Mouse (Mus musculus): Measurements from ENCODE around the gene Neto2. TPM values are rescaled to one million over a fixed set of nuclear protein-coding genes. Genes with fewer than 3 reads are reported as not detected.
"Not testable (repeated sequence)": the region's sequence is repeated elsewhere in the genome, so short reads cannot be mapped to it uniquely, and the experiment has no call there.

The Neto2 gene
- polyA plus RNA-seq, 1 experiment, result 0.23 TPM

DNA sequence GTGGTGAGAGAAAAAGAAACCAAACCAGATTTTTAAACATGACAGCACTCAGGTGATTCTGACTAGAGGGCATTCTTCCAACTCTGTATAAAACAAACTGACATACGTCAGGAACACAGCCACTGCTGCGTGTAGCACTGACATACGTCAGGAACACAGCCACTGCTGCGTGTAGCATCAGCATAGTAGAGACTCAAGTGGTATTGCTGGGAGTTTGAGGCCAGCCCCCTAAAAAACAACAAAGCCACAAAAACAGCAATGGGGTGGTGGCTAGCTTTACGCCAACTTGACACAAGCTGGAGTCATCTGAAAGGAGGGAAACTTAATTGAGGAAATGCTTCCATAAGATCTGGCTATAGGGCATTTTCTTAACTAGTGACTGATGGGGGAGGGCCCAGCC, 77.5 kb downstream of the Neto2 start:
- TF ChIP-seq POLR2A (IDR thresholded peaks at IDR 0.05; ENCODE audit: low read depth, low read length) (no peak), CTCF (IDR thresholded peaks at IDR 0.05; ENCODE audit: extremely low read depth, insufficient read depth, insufficient read length, insufficient replicate concordance) (no peak)
- Histone ChIP-seq H3K36me3 (ENCODE audit: control insufficient read depth, insufficient read depth, low read length) (no peaks in the 10 kb centered on the region), H3K27ac (ENCODE audit: insufficient read depth, low read length) (no peak overlapping the region), H3K4me1 (ENCODE audit: control insufficient read depth, insufficient read depth, insufficient read length) (no peaks in the 10 kb centered on the region; the same call in 1 of the 2 replicates), H3K27me3 (ENCODE audit: control insufficient read depth, insufficient read depth, low read length) (no peaks in the 10 kb centered on the region), H3K4me3 (ENCODE audit: extremely low read depth, insufficient read depth, insufficient read length) (no peak overlapping the region)
- DNase-seq (ENCODE audit: low read depth in 1 of 2, low spot score in 2 of 2), result no peak
- 90% methylated on average over 5 of the region's 5 CpGs for WGBS

DNA sequence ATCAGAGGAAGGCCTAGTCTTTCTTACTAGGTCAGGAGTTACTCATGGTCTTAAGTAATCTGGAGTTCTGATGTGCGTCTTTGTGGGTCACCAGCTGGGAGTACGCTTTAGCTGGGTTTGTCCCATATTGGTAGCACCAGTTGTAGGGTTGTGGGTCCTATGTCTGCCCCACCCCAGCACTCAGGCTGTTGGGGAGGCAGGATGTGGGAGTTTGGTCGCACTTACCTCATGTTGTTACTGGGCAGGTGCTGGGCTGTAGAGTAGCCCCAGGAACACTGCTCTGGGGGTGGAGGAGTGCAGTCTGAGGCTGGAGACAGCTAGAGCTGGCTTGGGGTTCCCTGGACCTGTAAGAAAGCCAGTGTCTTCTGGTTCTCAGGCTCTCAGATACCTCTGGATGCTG, 81.9 kb downstream of the Neto2 start:
- 76% methylated on average over 3 of the region's 3 CpGs for WGBS
- Histone ChIP-seq H3K4me3 (ENCODE audit: extremely low read depth, insufficient read depth, insufficient read length) (no peak overlapping the region), H3K36me3 (ENCODE audit: control insufficient read depth, insufficient read depth, low read length) (no peaks in the 10 kb centered on the region), H3K27ac (ENCODE audit: insufficient read depth, low read length) (no peak overlapping the region), H3K27me3 (ENCODE audit: control insufficient read depth, insufficient read depth, low read length) (no peaks in the 10 kb centered on the region), H3K4me1 (ENCODE audit: control insufficient read depth, insufficient read depth, insufficient read length) (no peaks in the 10 kb centered on the region; the same call in 1 of the 2 replicates)
- TF ChIP-seq POLR2A (IDR thresholded peaks at IDR 0.05; ENCODE audit: low read depth, low read length), result no peak
- DNase-seq (ENCODE audit: low read depth in 1 of 2, low spot score in 2 of 2), result no peak

DNA sequence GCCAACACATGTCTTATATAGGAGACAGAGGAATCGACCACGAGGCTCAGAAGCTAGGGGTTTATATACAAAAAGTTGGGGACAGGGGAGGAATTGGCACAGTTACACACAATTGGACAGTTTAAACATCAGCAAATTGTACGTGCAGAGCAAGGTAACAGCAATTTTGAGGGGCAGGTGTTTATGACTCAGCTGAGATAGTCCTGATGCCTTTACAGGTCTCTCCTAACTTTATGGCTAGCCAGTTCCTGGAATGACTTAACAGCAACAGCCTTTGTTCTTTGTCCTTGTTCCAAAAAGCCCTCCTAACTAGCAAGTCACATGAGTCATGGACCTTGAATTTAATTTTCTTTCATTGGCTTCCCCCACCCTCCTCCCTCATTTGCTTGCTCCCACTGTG, 83.6 kb downstream of the Neto2 start:
- H3K36me3 ChIP-seq (ENCODE audit: control insufficient read depth, insufficient read depth, low read length); H3K27me3 ChIP-seq (ENCODE audit: control insufficient read depth, insufficient read depth, low read length); H3K27ac ChIP-seq (ENCODE audit: insufficient read depth, low read length); DNase-seq (ENCODE audit: low read depth in 1 of 2, low spot score in 2 of 2); H3K4me3 ChIP-seq (ENCODE audit: extremely low read depth, insufficient read depth, insufficient read length); H3K4me1 ChIP-seq (ENCODE audit: control insufficient read depth, insufficient read depth, insufficient read length): not testable (repeated sequence)
- WGBS, result 93% methylated on average over 3 of the region's 3 CpGs

DNA sequence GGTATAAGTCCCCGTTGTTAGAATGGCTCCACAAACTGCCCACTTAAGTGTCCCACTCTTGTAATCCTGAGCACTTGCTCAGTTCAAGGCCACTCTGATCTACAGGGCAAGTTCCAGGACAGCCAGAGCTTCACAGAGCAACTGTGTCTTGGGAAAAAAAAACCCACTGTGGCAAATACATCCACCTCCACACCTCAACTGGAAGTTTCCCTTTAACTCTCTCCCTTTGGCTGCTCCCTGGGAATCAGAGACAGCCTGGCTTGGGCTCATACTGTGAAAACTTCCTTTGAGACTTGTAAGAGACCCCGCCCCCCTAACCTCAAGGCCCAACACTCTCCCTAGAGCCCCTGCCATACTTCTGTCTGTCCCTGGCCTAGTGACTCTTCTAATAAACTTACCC, 91.9 kb downstream of the Neto2 start:
- no peak for DNase-seq (ENCODE audit: low read depth in 1 of 2, low spot score in 2 of 2)
- Histone ChIP-seq H3K27ac (ENCODE audit: insufficient read depth, low read length) (no peak overlapping the region), H3K4me3 (ENCODE audit: extremely low read depth, insufficient read depth, insufficient read length) (no peak overlapping the region), H3K27me3 (ENCODE audit: control insufficient read depth, insufficient read depth, low read length) (no peaks in the 10 kb centered on the region), H3K36me3 (ENCODE audit: control insufficient read depth, insufficient read depth, low read length) (no peaks in the 10 kb centered on the region), H3K4me1 (ENCODE audit: control insufficient read depth, insufficient read depth, insufficient read length) (no peaks in the 10 kb centered on the region)
- 91% methylated on average over 2 of the region's 2 CpGs for WGBS
- TF ChIP-seq CTCF (IDR thresholded peaks at IDR 0.05; ENCODE audit: extremely low read depth, insufficient read depth, insufficient read length, insufficient replicate concordance) (no peak), POLR2A (IDR thresholded peaks at IDR 0.05; ENCODE audit: low read depth, low read length) (no peak)

DNA sequence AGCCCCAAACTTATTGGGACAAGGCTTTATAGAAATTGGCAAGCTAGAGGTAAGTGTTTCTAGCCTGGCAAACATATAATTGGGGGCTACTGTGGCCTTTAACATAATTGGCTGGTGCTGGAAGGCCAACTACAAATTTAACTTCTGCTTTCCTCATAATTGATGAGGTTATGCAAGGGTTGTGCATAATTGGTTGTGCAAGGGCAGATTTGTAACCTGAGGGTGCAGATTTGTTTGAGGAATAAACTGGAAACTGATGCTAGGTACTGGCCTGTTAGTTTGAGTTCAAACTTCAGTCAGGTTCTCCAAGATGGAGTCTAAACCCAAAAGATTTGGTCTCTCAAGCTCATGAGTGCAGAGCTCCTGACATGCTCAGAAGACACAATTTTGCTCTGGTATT, 92.9 kb downstream of the Neto2 start:
- H3K27me3 ChIP-seq (ENCODE audit: control insufficient read depth, insufficient read depth, low read length), result no peaks in the 10 kb centered on the region
- H3K27ac ChIP-seq (ENCODE audit: insufficient read depth, low read length), result no peak overlapping the region
- TF ChIP-seq POLR2A (IDR thresholded peaks at IDR 0.05; ENCODE audit: low read depth, low read length) (no peak), CTCF (IDR thresholded peaks at IDR 0.05; ENCODE audit: extremely low read depth, insufficient read depth, insufficient read length, insufficient replicate concordance) (no peak)
- H3K4me1 ChIP-seq (ENCODE audit: control insufficient read depth, insufficient read depth, insufficient read length), result no peaks in the 10 kb centered on the region
- no peak overlapping the region for H3K4me3 ChIP-seq (ENCODE audit: extremely low read depth, insufficient read depth, insufficient read length)
- no peaks in the 10 kb centered on the region for H3K36me3 ChIP-seq (ENCODE audit: control insufficient read depth, insufficient read depth, low read length)
- no peak for DNase-seq (ENCODE audit: low read depth in 1 of 2, low spot score in 2 of 2)

DNA sequence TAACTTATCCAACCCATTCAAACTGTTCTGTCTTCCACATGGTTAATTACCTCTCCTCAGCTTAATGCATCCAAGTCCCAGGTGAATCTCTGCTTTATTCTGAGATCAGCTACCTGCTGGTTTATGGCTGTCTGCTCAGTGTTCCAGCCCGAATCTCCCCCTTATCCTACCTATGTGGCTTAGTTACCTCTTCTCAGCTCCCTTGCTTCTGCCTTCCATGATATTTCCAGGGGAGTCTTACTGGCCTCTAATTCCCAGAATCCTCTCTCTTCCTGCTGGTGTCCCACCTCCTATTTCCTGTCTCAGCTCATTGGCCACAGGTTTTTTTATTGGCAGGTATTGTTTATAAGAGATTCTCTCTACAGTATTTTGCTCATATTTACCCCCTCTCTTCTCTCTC, 93.8 kb downstream of the Neto2 start:
- H3K27ac ChIP-seq (ENCODE audit: insufficient read depth, low read length), result no peak overlapping the region
- TF ChIP-seq POLR2A (IDR thresholded peaks at IDR 0.05; ENCODE audit: low read depth, low read length) (no peak), CTCF (IDR thresholded peaks at IDR 0.05; ENCODE audit: extremely low read depth, insufficient read depth, insufficient read length, insufficient replicate concordance) (no peak)
- WGBS, result 77% methylated on average over 1 of the region's 1 CpGs
- H3K36me3 ChIP-seq (ENCODE audit: control insufficient read depth, insufficient read depth, low read length), result no peaks in the 10 kb centered on the region
- no peak for DNase-seq (ENCODE audit: low read depth in 1 of 2, low spot score in 2 of 2)
- H3K4me3 ChIP-seq (ENCODE audit: extremely low read depth, insufficient read depth, insufficient read length), result no peak overlapping the region
- no peaks in the 10 kb centered on the region for H3K4me1 ChIP-seq (ENCODE audit: control insufficient read depth, insufficient read depth, insufficient read length)
- H3K27me3 ChIP-seq (ENCODE audit: control insufficient read depth, insufficient read depth, low read length), result no peaks in the 10 kb centered on the region

DNA sequence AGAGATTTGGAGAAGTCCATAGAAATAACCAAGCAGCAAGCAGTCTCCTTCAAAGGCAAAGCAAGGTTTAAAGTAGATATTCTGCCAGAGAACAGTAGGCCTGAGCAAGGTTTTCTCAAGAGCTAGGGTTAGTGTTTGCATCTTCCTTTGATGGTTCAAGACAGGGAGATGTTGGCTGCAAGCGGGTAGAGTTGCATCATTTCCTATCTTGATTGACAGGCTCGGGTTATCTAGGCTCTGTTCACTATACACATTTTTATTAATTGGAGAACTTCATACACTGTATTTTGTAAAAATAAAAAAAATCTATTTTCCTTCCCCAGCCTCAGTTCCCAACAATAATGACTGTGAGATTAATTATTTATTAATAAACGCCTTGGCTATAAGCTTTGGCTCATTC, 94.2 kb downstream of the Neto2 start:
- no peaks in the 10 kb centered on the region for H3K27me3 ChIP-seq (ENCODE audit: control insufficient read depth, insufficient read depth, low read length)
- H3K36me3 ChIP-seq (ENCODE audit: control insufficient read depth, insufficient read depth, low read length), result no peaks in the 10 kb centered on the region
- no peaks in the 10 kb centered on the region for H3K4me1 ChIP-seq (ENCODE audit: control insufficient read depth, insufficient read depth, insufficient read length)
- 74% methylated on average over 3 of the region's 3 CpGs for WGBS
- TF ChIP-seq CTCF (IDR thresholded peaks at IDR 0.05; ENCODE audit: extremely low read depth, insufficient read depth, insufficient read length, insufficient replicate concordance) (no peak), POLR2A (IDR thresholded peaks at IDR 0.05; ENCODE audit: low read depth, low read length) (no peak)
- no peak overlapping the region for H3K4me3 ChIP-seq (ENCODE audit: extremely low read depth, insufficient read depth, insufficient read length)
- no peak for DNase-seq (ENCODE audit: low read depth in 1 of 2, low spot score in 2 of 2)
- no peak overlapping the region for H3K27ac ChIP-seq (ENCODE audit: insufficient read depth, low read length)

- H3K36me3 ChIP-seq (ENCODE audit: control insufficient read depth, insufficient read depth, low read length), result no peaks in the 10 kb centered on the region
- H3K27ac ChIP-seq (ENCODE audit: insufficient read depth, low read length), result no peak overlapping the region
- no peak for DNase-seq (ENCODE audit: low read depth in 1 of 2, low spot score in 2 of 2)
- H3K4me1 ChIP-seq (ENCODE audit: control insufficient read depth, insufficient read depth, insufficient read length), result no peaks in the 10 kb centered on the region
- no peaks in the 10 kb centered on the region for H3K27me3 ChIP-seq (ENCODE audit: control insufficient read depth, insufficient read depth, low read length)
- WGBS, result 78% methylated on average over 4 of the region's 4 CpGs
- no peak for TF ChIP-seq POLR2A (IDR thresholded peaks at IDR 0.05; ENCODE audit: low read depth, low read length)
- H3K4me3 ChIP-seq (ENCODE audit: extremely low read depth, insufficient read depth, insufficient read length), result no peak overlapping the region
Observed at GRCm38 (mm10) chr8:85604201-85604600, 96.5 kb downstream of the Neto2 start.
